Mouse (Mus musculus) left cerebral cortex, postnatal 36 days (tissue): ENCODE results near the gene Polr3e. TPM values are rescaled to one million over a fixed set of nuclear protein-coding genes. Genes with fewer than 3 reads are reported as not detected.
"Not testable (repeated sequence)": the region's sequence is repeated elsewhere in the genome, so short reads cannot be mapped to it uniquely, and the experiment has no call there.

Experiments used
- DNase-seq, 2 experiments: peaks; one replicate each; pipeline ENCODE4 v3.0.0; 2021 to 2022; ENCODE audit warnings: low spot score in 2 of 2, mixed read lengths in 1 of 2
- intact Hi-C: fragments of 180-260 bp; cut with DNase I; formaldehyde crosslinking; loops from one replicate; pipeline ENCODE4 v1.15.1; 2025
- total RNA-seq, 2 experiments: library from RNA; stranded (reverse); gene quantifications; 2 replicates each; pipeline ENCODE4 v1.2.3; 2021

Polr3e gene
- total RNA-seq, 2 experiments from 2014 or later: 27.8 to 28.0 TPM

DNA sequence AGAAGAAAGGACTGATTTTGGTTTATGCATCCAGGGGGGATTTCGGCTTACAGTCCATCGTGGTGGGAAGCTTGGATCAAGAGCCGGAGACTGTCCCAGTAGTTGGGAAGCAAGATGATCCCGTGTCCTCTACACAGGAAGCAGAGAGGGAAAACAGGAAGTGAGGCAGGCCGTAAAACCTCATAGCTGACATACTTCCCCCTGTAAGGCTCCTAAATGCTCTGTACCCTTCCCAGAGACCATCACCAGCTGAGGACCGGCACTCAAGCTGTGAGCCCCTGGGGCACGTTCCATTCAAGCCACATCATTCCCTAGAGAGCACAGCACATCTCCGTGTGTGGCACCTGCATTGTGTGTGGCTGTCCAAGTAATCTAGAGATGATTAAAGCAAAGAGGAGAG, 15.8 kb upstream of the Polr3e start:
- intact Hi-C loops: no loop called here
- DNase-seq: no peak

DNA sequence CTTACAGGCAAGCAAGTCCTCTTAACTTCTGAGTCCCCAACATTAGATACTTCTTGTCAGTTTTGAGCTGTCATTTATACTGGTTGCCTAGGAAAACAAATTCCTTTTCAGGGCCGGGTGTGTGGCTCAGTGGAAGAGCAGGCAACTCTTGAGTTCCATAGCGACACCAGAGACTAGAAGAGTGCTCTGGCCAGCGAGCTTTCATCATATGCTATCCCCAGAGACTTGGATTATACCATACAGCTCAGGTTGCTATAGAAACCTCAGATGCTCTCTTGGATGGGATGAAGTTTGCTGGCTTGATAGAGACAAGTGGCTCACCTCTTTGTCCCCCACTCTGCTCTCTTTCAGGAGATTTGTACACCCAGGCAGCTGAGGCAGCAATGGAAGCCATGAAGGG, 14.6 kb upstream of the Polr3e start:
- intact Hi-C loops: no loop called here
- no peak for DNase-seq

DNA sequence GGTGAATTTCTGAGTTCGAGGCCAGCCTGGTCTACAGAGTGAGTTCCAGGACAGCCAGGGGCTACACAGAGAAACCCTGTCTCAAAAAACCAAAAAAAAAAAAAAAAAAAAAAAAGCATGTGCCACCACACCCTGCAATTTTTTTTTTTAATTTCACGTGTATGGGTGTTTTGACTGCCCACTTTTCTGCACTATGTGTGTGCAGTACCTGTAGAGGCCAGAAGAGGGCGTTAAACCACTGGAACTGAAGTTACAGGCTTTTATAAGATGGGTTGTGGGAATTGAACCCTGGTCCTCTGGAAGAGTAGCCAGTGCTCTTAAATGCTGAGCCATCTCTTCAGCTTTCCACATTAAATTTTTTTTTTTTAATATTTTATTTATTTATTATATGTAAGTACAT, 7.4 kb upstream of the Polr3e start:
- not testable (repeated sequence) for DNase-seq
- intact Hi-C loops: loop anchor here (10.0 kb wide), 2 partner anchors 235 to 275 kb away; partner anchors contain the start of genes Mosmo, Pdzd9 and Uqcrc2

DNA sequence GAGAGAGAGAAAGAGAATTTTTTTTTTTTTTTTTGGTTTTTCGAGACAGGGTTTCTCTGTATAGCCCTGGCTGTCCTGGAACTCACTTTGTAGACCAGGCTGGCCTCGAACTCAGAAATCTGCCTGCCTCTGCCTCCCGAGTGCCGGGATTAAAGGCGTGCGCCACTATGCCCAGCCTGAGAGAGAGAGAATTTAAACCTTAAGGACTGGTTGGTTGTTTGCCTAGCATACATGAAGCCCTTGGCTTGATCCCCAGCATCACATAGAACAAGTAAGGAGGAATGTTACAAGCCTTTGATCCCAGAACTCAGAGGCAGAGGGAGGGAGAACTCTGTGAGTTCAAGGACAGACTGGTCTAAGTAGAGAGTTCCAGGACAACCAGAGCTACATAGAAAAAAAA, 6.3 kb upstream of the Polr3e start:
- DNase-seq: not testable (repeated sequence)
- intact Hi-C loops: loop anchor here (10.0 kb wide), 2 partner anchors 236 to 276 kb away; partner anchors contain the start of genes Mosmo, Pdzd9 and Uqcrc2

DNA sequence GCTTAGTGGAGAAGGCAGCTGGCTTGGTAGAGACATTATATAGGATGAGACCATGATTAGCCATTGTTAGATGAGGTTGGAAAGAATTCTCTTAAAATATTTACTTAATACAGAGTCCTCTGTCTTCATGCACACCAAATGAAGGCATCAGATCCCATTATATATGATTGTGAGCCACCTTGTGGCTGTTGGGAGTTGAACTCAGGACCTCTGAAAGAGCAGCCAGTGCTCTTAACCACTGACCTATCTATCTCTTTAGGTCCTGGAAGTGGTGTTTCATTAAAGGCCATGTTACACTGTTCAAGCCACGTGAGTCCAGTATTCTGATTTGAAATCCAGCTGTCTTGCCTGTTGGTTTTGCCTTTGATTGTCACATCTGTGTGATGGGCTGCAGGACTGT, 4.2 kb upstream of the Polr3e start:
- intact Hi-C loops: loop anchor here (10.0 kb wide), 2 partner anchors 239 to 279 kb away; partner anchors contain the start of genes Mosmo, Pdzd9 and Uqcrc2
- no peak for DNase-seq

DNA sequence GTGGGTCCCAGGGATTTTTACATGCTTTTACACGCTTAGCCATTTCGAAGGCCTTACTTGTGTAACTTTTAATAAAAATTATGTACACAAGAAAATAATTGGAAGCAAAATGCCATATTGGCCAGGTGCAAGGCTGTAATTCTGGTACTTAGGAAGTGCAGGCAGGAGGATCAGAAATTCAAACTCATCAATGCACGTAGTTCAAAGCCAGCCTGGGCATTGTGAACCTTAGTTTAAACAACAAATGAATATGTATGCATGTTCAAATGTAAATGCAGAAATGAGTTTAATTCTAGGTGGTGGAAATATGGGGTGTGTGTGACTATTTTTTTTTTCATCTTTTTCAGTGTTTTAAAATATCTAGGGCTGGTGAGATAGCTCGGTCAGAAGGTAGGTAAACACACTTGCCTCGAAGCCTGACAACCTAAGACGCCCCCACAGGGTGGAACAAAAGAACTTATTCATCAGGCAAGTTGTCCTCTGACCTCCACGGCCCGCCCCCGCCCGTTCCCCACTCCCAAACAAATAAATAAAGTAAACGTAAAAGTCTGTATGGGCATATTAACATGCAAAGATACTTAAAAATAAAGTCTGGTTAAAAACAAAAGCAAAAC, 1.2 kb upstream of the Polr3e start:
- no peak for DNase-seq
- intact Hi-C loops: loop anchor here (2.0 to 10.0 kb wide), 3 partner anchors 74 to 282 kb away; partner anchors contain the start of genes Eef2k, Mosmo, Pdzd9 and Uqcrc2

DNA sequence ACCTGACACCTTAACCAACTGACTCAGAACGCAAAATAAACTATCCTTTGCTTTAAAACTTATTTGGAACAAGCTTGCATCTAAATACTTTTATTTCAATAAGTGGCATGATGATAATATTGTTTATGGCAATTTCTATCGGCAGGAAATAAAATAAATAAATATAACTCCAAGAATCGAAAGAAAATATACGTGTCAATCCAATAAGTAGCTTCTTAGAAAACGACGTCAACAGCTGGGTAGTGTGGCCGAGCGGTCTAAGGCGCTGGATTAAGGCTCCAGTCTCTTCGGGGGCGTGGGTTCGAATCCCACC, 309 bp upstream of the Polr3e start:
- no peak for DNase-seq
- intact Hi-C loops: loop anchor here (1.0 to 10.0 kb wide), 4 partner anchors 74 to 282 kb away; partner anchors contain the start of genes Eef2k, Mosmo, Pdzd9 and Uqcrc2

DNA sequence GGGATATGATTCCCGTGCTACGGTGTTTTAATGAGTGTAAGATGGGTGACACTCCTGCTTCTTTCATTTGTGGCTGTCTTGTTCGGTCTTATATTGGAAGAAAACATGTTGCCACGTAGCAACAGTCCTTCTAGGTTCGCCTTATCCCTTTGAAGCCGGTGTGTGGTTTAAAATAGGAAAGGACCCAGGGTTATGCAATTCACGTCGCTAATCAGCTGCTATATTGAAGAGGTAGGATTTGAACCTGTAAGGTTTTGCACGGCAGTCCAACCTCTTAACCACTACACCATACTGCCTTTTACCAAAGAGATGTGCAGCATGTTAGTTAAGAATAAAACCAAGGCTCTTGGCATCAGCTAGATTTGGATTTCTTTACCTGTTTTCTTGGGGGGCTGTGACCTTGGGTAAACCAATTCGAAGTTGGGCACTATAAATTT, 1.0 kb downstream of the Polr3e start:
- peak; percentile 36 to 44 for DNase-seq
- intact Hi-C loops: loop anchor here (10.0 kb wide), 2 partner anchors 244 to 284 kb away; partner anchors contain the start of genes Mosmo, Pdzd9 and Uqcrc2

DNA sequence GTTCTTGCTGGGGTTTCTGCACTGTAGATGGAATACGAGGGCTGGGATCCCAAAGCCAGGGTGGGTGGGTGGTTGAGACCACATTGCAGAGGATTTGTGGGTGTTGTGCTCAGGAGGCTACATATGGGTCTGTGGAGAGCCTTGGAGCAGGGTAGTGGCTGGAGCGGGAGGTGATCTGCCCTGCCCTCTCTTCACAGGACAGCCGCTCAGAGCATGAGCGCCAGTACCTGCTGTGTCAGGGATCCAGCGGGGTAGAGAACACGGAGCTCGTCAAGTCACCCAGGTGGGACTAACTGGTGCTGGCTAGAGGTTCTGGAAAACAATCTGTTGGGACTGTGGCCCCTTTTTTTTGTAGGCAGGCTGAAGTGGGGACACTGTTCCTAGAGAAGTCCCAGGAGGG, 15.6 kb downstream of the Polr3e start:
- DNase-seq: no peak
- intact Hi-C loops: no loop called here

DNA sequence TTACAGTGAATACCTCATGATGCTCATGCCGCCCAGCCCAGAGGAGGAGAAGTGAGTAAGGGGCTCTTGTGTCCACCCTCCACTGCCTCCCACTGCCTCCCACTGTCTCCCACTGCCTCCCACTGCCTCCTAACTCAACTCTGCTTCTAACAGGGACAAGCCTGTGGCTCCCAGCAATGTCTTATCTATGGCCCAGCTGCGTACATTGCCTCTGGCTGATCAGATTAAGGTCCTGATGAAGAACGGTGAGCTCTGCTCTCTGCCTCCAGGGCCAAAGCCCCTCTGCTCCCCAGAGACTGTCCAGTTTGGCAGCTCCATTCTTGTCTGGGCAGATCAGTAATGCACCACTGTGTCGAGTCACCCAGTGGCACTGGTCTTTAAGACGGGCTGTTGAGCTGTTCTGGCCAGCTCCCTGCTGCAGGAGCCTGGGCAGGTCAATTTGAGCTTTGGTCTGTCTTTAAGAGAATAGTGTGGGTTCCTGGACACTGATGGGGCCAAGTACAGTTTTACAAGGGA, 16.2 kb downstream of the Polr3e start:
- intact Hi-C loops: loop anchor here (1.0 to 2.0 kb wide), 2 partner anchors 131 to 187 kb away; no protein-coding TSS in a partner anchor

DNA sequence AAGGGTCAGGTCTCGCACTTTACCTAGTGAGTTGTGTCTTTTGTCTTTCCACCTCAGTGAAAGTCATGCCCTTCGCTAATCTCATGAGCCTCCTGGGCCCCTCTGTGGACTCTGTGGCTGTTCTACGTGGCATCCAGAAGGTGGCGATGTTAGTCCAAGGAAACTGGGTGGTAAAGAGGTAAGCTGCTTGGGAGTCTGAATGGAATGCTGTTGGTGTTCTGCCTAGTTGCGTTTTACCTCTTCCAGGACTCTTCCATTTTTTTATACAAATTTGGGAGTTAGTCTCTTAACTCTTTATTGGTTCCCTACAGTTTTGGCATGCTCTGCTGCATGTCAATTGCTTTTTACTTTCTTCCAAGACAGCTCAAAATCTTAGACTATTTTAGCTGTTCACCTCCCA, 17.2 kb downstream of the Polr3e start:
- intact Hi-C loops: loop anchor here (1.0 to 2.0 kb wide), 2 partner anchors 130 to 186 kb away; no protein-coding TSS in a partner anchor
- DNase-seq: peak; percentile 46 to 55

More for the DNA sequence above, 16.2 kb downstream of the Polr3e start:
- DNase-seq: no peak

DNA sequence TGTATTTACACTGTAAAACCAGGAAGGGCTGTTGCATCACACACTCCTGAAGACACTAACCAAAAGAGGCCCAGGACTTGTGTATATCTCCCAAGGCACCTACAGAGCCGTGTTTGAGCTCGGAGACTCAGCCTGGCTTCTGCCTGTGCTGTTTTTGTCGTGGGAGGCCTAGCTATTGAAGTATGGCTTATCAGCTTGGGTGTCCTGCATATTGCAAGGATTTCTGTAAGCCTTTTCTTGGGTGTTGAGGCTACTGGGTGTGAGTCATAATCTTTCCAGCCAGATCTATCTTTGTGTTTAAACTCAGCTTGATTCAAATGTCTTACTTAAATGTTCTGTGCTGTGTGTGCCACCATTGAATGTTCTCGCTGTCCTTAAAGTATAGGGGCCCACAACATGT, 19.0 kb downstream of the Polr3e start:
- intact Hi-C loops: no loop called here
- DNase-seq: no peak

DNA sequence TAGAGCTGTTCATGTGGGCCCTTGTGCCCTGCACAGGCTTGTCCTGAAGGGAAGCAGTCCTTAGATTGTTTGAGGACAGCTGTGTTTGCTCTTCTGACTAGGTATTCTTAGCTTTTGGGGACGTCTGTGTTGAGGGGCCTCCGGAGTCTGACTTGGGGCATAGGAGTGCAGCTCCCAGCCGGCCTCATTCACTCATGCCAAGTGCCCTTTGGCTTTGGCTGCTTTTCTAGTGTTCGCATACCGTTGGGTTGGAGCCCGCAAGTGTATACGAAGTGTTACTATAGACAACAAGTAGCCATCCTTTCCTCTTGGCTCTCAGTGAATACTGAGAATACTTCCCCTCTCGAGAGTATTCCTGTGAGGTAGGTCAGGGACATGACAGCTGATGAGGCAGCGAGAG, 20.7 kb downstream of the Polr3e start:
- DNase-seq: no peak
- intact Hi-C loops: no loop called here

DNA sequence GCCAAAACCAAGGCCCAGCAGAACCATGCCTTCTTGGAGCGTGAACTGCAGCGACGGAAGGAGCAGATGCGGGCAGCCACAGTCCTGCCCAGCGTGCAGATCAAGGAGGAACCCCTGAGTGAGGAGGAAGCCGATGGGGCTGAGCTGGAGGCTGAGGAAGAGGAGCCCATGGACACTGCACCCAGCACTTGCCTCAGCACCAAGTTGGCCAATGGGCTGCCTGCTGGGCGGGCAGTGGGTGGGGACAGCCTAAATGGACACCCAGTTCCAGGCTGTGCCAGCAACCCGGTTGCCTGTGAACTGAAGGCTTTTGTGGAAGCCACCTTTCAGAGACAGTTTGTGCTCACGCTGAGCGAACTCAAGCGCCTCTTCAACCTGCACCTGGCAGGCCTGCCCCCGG, 22.8 kb downstream of the Polr3e start:
- DNase-seq: no peak
- intact Hi-C loops: no loop called here

DNA sequence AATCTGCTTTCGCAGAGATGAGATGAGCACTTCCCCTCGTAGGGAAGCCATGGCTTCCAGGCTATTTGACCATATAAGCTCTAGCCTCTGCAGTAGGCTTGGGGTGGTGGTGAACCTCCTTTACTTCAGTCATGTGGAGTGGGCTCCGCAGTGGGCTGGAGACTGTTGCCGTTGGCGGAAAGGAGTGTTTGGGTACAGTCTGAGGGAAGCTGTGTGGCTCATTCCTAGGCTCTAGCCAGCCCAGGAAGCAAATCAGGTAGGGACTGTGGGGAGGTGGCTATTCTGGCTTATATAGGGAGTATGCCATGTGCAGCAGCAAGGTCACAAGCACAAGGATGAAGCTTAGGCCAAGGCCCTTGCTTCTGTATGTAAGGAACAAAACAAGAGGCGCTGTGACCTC, 23.7 kb downstream of the Polr3e start:
- DNase-seq: no peak
- intact Hi-C loops: no loop called here

DNA sequence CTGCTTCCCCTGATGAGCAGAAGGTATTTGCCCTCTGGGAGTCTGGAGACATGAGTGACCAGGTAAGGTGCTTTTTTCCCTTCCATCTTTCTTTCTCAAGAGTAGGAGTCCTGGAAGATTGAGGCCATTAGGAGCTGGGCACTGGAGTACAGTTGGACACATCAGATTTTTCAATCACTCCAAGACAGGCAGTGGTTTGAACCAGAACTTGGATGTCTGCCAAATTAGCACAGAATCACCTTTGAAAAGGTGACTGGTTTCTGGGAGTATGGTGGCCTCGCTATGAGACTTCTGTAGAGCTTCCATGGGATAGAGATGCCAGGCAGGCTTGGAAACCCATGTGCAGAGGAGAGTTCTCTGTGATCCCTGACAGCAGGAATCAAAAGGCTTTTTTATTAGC, 25.0 kb downstream of the Polr3e start:
- intact Hi-C loops: no loop called here
- no peak for DNase-seq

DNA sequence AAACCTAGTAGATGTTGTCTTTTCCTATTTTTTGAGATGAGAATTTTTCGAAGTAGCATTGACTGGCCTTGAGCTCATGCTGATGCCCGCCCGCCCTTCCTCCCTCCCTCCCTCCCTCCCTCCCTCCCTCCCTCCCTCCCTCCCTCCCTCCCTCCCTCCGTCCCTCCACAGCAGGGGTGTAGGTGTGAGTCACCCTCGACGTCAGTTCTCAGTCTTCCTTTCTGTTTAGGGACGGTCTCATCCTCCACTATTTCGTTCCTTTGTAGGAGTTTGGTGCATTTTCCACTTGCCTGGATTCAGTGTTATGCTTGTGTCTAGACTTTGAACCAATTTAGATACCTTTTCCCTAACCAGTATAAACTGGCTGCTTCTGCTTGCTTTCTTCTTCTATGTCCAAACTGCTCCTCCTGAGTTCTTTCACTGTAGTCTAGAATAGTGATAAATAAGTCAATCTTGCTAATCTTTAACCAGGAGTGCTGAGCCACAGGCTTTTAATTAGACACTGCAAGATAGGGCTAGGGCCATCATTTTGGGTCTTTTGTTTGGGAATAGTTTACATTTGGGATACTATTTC, 26.5 kb downstream of the Polr3e start:
- no peak for DNase-seq
- intact Hi-C loops: no loop called here

DNA sequence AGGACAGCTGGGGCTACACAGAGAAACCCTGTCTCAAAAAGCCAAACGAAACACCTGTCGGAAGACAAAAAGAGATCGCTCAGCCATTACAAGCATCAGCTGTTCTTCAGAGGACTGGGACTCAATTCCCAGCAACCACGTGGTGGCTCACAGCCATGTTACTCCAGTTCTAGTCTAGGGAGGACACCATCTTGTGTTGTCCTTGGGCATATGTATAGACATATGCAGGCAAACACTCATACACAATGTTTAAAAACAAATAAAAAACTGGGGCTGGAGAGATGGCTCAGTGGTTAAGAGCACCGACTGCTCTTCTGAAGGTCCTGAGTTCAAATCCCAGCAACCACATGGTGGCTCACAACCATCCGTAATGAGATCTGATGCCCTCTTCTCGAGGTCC, 36.0 kb downstream of the Polr3e start:
- intact Hi-C loops: not testable (repeated sequence)

DNA sequence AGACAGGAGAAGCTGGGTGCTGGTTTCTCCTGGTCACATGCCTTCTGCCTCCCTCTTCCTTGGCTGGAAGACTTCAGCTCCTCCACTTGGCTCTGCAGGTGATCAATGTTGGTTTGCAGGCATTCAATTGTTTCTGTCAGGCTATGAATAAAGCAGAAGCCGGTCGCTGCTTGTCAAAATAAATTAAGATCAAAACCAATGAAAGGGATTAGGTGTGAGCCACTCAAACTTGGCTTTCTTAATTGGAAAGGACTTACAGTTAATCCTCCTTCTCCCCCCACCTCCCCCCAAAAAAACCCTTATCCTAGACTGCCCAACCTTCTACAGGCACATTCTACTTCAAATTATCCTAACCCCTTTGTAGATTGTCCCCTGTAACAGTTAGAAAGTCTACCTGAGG, 42.6 kb downstream of the Polr3e start:
- intact Hi-C loops: no loop called here
- no peak for DNase-seq

More for the DNA sequence above, 36.0 kb downstream of the Polr3e start:
- DNase-seq: not testable (repeated sequence)

DNA sequence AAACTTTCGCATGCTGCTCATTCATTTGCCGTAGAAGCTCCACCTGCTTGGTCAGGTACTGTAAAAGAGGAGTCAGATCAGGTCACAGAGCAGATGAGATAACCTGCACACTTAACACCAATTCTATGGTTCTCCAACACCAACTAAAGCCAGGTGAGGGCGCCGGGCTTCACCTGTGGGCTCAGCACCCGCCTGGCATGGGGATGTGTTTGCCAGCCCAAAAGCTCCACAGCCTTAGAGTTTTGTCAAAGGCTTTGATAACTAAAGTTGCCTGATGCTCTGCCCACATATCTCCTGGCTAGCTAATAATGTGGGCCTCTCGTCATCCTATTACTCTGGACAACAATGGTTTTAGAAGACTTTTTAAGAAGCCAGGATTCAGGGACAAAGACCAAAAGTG, 43.1 kb downstream of the Polr3e start:
- no peak for DNase-seq
- intact Hi-C loops: no loop called here

DNA sequence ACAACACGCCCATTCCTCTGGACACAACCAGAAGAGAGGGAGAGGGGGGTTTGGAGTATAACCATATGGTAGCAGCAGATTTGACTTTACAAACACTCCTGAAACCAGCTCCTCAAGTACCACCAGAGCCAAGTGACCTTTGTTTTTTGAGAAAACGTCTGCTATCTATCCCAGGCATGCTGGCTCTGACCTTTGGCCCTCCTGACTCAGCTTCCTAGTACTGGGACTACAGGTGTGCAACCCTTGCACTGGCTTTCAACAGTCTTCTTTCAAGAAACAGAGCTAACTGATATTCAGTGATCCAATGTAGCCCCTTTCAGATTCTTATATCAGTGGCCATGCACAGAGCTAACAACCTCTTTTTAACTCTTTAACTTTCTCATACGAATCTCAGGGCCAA, 44.3 kb downstream of the Polr3e start:
- no peak for DNase-seq
- intact Hi-C loops: no loop called here
